Mouse (Mus musculus) spleen, adult 10 weeks (tissue): Measurements from ENCODE around the gene Rps27rt. TPM values are rescaled to one million over a fixed set of nuclear protein-coding genes. Genes with fewer than 3 reads are reported as not detected.

Experiments
- polyA plus RNA-seq: library from polyadenylated mRNA; stranded (reverse); fragments of 350-450 nt; fragmentation: Illumina TruSeq; extraction: RNeasy Lipid Tissue Mini Kit (QIAGEN cat#74804); gene quantifications from one replicate; pipeline ENCODE4 v1.2.3, GENCODE M21; 2015; ENCODE audit warnings: low replicate concordance; ENCODE audit not compliant: insufficient read depth

The Rps27rt gene
- polyA plus RNA-seq = 180 TPM

GRCm38 (mm10) chr9:114982689-114983360, at the start of gene Rps27rt:
Gene Rps27rt (minus strand): TSS chr9:114982739.

GRCm38 (mm10) chr9:114978281-114979111, 4.0 kb downstream of the Rps27rt start, which contains the start of gene Osbpl10:
Gene Osbpl10 (plus strand): TSS chr9:114978569.

GRCm38 (mm10) chr9:114933723-114934171, 48.8 kb downstream of the Rps27rt start, which contains the start of gene Gpd1l:
Gene Gpd1l (minus strand): TSS chr9:114933987.

Other genes starting within 250 kb of the Rps27rt start
- gene Cmtm7, start 200.9 kb downstream of the Rps27rt start, polyA plus RNA-seq = 75.9 TPM
- 2.5 TPM for gene Cmtm8, start 138.6 kb downstream of the Rps27rt start, polyA plus RNA-seq
- 55.5 TPM for gene Gpd1l, start 48.8 kb downstream of the Rps27rt start, polyA plus RNA-seq
- 0.55 TPM for gene Osbpl10, start 4.2 kb downstream of the Rps27rt start, polyA plus RNA-seq